Mouse (Mus musculus): Measurements from ENCODE around the gene Mia. TPM values are rescaled to one million over a fixed set of nuclear protein-coding genes. Genes with fewer than 3 reads are reported as not detected.

Gene Mia
- polyA plus RNA-seq, 1 experiment = not detected

- Histone ChIP-seq H3K27me3 (ENCODE audit: control insufficient read depth, insufficient read depth, low read length) (no peaks in the 10 kb centered on the region), H3K4me1 (ENCODE audit: control insufficient read depth, insufficient read depth, insufficient read length, low read length) (peaks cover 28% of the 10 kb centered on the region), H3K36me3 (ENCODE audit: control insufficient read depth, insufficient read depth, low read length) (peaks cover 5% of the 10 kb centered on the region), H3K4me3 (ENCODE audit: low read depth, low read length) (peak within 1 kb of the TSS; percentile 81), H3K27ac (ENCODE audit: insufficient read depth, low read depth, low read length) (peak within 1 kb of the TSS; percentile 95)
- no peak for TF ChIP-seq CTCF (IDR thresholded peaks at IDR 0.05; ENCODE audit: extremely low read depth, insufficient read length, insufficient replicate concordance, low read depth, low read length)
- no peak; the same call in 1 of the 2 replicates for TF ChIP-seq POLR2A (IDR thresholded peaks at IDR 0.05; ENCODE audit: low read depth, low read length)
- whole genome bisulfite sequencing = 1% methylated on average over 61 of the region's 61 CpGs
Measured at GRCm38 (mm10) chr7:27166614-27167474, 14.1 kb downstream of the Mia start, which contains the start of gene Egln2. Gene Egln2, minus strand, starts transcription at chr7:27166802.

GRCm38 (mm10) chr7:27166229-27166613, 14.7 kb downstream of the Mia start:
- Histone ChIP-seq H3K27ac (ENCODE audit: insufficient read depth, low read depth, low read length) (peak overlapping the region; percentile 93), H3K4me3 (ENCODE audit: low read depth, low read length) (peak overlapping the region; percentile 81)
- 0% methylated on average over 43 of the region's 43 CpGs for WGBS

GRCm38 (mm10) chr7:27165696-27166095, 15.3 kb downstream of the Mia start:
- TF ChIP-seq POLR2A (IDR thresholded peaks at IDR 0.05; ENCODE audit: low read depth, low read length) (no peak), CTCF (IDR thresholded peaks at IDR 0.05; ENCODE audit: extremely low read depth, insufficient read length, insufficient replicate concordance, low read depth, low read length) (no peak)
- H3K27me3 ChIP-seq (ENCODE audit: control insufficient read depth, insufficient read depth, low read length) = no peaks in the 10 kb centered on the region
- H3K4me3 ChIP-seq (ENCODE audit: low read depth, low read length) = peak overlapping the region; percentile 81
- peaks cover 31% of the 10 kb centered on the region for H3K4me1 ChIP-seq (ENCODE audit: control insufficient read depth, insufficient read depth, insufficient read length, low read length)
- H3K27ac ChIP-seq (ENCODE audit: insufficient read depth, low read depth, low read length) = peak overlapping the region; percentile 93
- H3K36me3 ChIP-seq (ENCODE audit: control insufficient read depth, insufficient read depth, low read length) = peaks cover 2% of the 10 kb centered on the region; the same call in 1 of the 2 replicates
- 1% methylated on average over 8 of the region's 8 CpGs for WGBS

More at GRCm38 (mm10) chr7:27166229-27166613, 14.7 kb downstream of the Mia start:
- no peaks in the 10 kb centered on the region for H3K27me3 ChIP-seq (ENCODE audit: control insufficient read depth, insufficient read depth, low read length)
- H3K36me3 ChIP-seq (ENCODE audit: control insufficient read depth, insufficient read depth, low read length) = peaks cover 4% of the 10 kb centered on the region; the same call in 1 of the 2 replicates
- peaks cover 28% of the 10 kb centered on the region for H3K4me1 ChIP-seq (ENCODE audit: control insufficient read depth, insufficient read depth, insufficient read length, low read length)
- no peak for TF ChIP-seq CTCF (IDR thresholded peaks at IDR 0.05; ENCODE audit: extremely low read depth, insufficient read length, insufficient replicate concordance, low read depth, low read length)
- peak; percentile 50; the same call in 1 of the 2 replicates for TF ChIP-seq POLR2A (IDR thresholded peaks at IDR 0.05; ENCODE audit: low read depth, low read length)

- H3K4me1 ChIP-seq (ENCODE audit: control insufficient read depth, insufficient read depth, insufficient read length, low read length) = peaks cover 35% of the 10 kb centered on the region
- H3K27me3 ChIP-seq (ENCODE audit: control insufficient read depth, insufficient read depth, low read length) = no peaks in the 10 kb centered on the region
- no peaks in the 10 kb centered on the region; the same call in 1 of the 2 replicates for H3K36me3 ChIP-seq (ENCODE audit: control insufficient read depth, insufficient read depth, low read length)
- no peak for TF ChIP-seq CTCF (IDR thresholded peaks at IDR 0.05; ENCODE audit: extremely low read depth, insufficient read length, insufficient replicate concordance, low read depth, low read length)
- no peak for TF ChIP-seq POLR2A (IDR thresholded peaks at IDR 0.05; ENCODE audit: low read depth, low read length)
- peak overlapping the region; percentile 93; the same call in 1 of the 2 replicates for H3K27ac ChIP-seq (ENCODE audit: insufficient read depth, low read depth, low read length)
- 52% methylated on average over 23 of the region's 23 CpGs for WGBS
- peak overlapping the region; percentile 81 for H3K4me3 ChIP-seq (ENCODE audit: low read depth, low read length)
Measured at GRCm38 (mm10) chr7:27165007-27165655, 15.8 kb downstream of the Mia start.

- H3K27ac ChIP-seq (ENCODE audit: insufficient read depth, low read depth, low read length) = no peak overlapping the region
- TF ChIP-seq POLR2A (IDR thresholded peaks at IDR 0.05; ENCODE audit: low read depth, low read length) = no peak
- TF ChIP-seq CTCF (IDR thresholded peaks at IDR 0.05; ENCODE audit: extremely low read depth, insufficient read length, insufficient replicate concordance, low read depth, low read length) = no peak
- H3K4me1 ChIP-seq (ENCODE audit: control insufficient read depth, insufficient read depth, insufficient read length, low read length) = peaks cover 37% of the 10 kb centered on the region
- peaks cover 4% of the 10 kb centered on the region; the same call in 1 of the 2 replicates for H3K36me3 ChIP-seq (ENCODE audit: control insufficient read depth, insufficient read depth, low read length)
- H3K4me3 ChIP-seq (ENCODE audit: low read depth, low read length) = no peak overlapping the region
- no peaks in the 10 kb centered on the region for H3K27me3 ChIP-seq (ENCODE audit: control insufficient read depth, insufficient read depth, low read length)
- whole genome bisulfite sequencing = 85% methylated on average over 33 of the region's 33 CpGs
Measured at GRCm38 (mm10) chr7:27164112-27164947, 16.6 kb downstream of the Mia start.

- peaks cover 37% of the 10 kb centered on the region for H3K4me1 ChIP-seq (ENCODE audit: control insufficient read depth, insufficient read depth, insufficient read length, low read length)
- no peak overlapping the region for H3K4me3 ChIP-seq (ENCODE audit: low read depth, low read length)
- WGBS = 70% methylated on average over 5 of the region's 5 CpGs
- TF ChIP-seq POLR2A (IDR thresholded peaks at IDR 0.05; ENCODE audit: low read depth, low read length) (no peak), CTCF (IDR thresholded peaks at IDR 0.05; ENCODE audit: extremely low read depth, insufficient read length, insufficient replicate concordance, low read depth, low read length) (no peak)
- no peaks in the 10 kb centered on the region for H3K27me3 ChIP-seq (ENCODE audit: control insufficient read depth, insufficient read depth, low read length)
- peaks cover 12% of the 10 kb centered on the region for H3K36me3 ChIP-seq (ENCODE audit: control insufficient read depth, insufficient read depth, low read length)
- H3K27ac ChIP-seq (ENCODE audit: insufficient read depth, low read depth, low read length) = no peak overlapping the region
Measured at GRCm38 (mm10) chr7:27163450-27163805, 17.5 kb downstream of the Mia start.
